Mouse (Mus musculus): ENCODE measurements around the gene Smurf2. TPM values are rescaled to one million over a fixed set of nuclear protein-coding genes. Genes with fewer than 3 reads are reported as not detected.

Smurf2 gene
- polyA plus RNA-seq, 1 experiment: 29.5 TPM

DNA sequence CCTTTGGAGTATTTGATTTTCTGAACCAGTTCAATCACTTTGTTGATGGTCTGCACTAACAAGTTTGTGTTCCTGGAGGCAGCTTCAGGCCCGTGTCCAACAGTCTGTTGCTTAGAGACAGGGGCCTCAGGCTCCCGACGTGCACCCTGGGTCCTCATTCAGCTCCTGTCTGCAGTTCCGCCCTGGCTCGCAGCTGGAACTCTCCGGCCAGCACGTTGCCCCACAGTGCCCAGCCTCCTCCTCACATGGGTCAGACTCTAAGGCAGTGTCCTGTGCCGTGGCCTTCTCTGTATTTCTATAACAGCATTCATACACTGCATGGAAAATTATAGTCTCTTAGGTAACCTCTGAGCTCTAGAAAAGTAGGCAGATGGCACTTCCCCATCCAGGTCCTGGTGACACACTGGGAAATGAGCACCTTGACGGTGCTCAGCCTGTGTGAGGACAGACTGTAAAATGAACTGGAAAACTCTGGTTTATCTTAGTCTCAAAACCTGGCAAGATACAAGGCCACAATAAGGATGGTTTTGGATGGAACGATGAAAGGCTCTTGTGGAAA, 118.4 kb downstream of the Smurf2 start:
- TF ChIP-seq CTCF (IDR thresholded peaks at IDR 0.05; ENCODE audit: borderline replicate concordance, extremely low read depth, insufficient read depth, insufficient read length): no peak
- no peak for TF ChIP-seq POLR2A (IDR thresholded peaks at IDR 0.05; ENCODE audit: borderline replicate concordance, extremely low read depth, insufficient read depth, insufficient read length, poor library complexity, severe bottlenecking)
- DNase-seq (ENCODE audit: low read depth): no peak

DNA sequence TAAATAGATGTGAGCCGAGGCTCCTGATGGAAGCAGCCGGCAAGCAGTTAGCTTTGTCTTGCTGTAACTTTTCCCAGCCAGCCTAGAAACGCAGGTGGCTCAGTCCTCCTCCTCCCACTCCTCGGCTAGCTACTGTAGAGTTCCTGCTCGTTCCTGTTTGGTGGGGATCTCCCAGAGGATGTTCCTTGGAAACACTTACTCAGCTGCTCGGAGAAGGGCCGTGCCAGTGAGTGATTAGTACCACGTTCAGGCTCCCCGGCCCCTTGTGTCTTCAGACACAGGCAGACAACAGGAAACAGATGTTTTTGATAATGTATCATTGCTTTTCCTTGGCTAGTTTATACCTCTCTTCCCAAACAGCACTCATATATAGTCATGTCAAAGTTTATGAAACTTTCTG, 124.8 kb downstream of the Smurf2 start:
- DNase-seq (ENCODE audit: low read depth): no peak
- TF ChIP-seq CTCF (IDR thresholded peaks at IDR 0.05; ENCODE audit: borderline replicate concordance, extremely low read depth, insufficient read depth, insufficient read length) (no peak), POLR2A (IDR thresholded peaks at IDR 0.05; ENCODE audit: borderline replicate concordance, extremely low read depth, insufficient read depth, insufficient read length, poor library complexity, severe bottlenecking) (no peak)

DNA sequence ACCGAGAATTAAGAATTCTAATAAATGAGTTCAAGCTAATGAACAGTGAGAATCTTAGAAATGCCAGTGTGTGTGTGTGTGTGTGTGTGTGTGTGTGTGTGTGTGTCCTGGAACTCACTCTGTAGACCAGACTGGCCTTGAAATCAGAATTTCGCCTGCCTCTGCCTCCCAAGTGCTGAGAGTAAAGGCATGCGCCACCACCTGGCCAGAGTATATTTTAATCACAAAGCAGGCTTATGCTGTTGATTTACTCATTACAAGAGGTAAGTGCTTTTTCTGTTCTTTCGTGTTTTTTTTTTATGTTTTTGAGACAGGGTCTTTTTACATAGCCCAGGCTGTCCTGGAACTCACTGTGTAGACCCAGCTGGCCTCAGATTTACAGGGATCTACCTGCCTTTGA, 126.7 kb downstream of the Smurf2 start:
- peak; percentile 5; the same call in 1 of the 2 replicates for TF ChIP-seq CTCF (IDR thresholded peaks at IDR 0.05; ENCODE audit: borderline replicate concordance, extremely low read depth, insufficient read depth, insufficient read length)
- no peak for TF ChIP-seq POLR2A (IDR thresholded peaks at IDR 0.05; ENCODE audit: borderline replicate concordance, extremely low read depth, insufficient read depth, insufficient read length, poor library complexity, severe bottlenecking)
- DNase-seq (ENCODE audit: low read depth): no peak

DNA sequence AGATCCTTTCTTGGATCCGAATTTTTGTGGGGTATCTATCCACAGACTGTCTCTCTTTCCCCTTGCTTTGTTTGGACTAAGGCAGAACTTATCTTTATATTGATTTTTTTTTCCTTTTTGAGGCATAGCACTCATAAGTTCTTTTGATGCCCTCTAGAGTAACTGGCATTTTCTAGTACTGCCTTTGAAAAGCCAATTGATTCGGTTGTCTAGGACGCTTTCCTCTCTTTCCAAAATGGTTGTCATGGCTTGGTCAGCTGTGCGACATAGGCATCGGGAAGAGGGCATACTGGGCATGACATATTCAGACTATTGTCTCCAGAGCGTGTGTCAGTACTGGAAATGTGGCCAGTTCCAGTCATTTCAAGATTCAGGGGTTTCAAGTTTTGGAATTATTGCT, 130.9 kb downstream of the Smurf2 start:
- DNase-seq (ENCODE audit: low read depth): peak; percentile 63
- TF ChIP-seq POLR2A (IDR thresholded peaks at IDR 0.05; ENCODE audit: borderline replicate concordance, extremely low read depth, insufficient read depth, insufficient read length, poor library complexity, severe bottlenecking) (no peak), CTCF (IDR thresholded peaks at IDR 0.05; ENCODE audit: borderline replicate concordance, extremely low read depth, insufficient read depth, insufficient read length) (no peak)

DNA sequence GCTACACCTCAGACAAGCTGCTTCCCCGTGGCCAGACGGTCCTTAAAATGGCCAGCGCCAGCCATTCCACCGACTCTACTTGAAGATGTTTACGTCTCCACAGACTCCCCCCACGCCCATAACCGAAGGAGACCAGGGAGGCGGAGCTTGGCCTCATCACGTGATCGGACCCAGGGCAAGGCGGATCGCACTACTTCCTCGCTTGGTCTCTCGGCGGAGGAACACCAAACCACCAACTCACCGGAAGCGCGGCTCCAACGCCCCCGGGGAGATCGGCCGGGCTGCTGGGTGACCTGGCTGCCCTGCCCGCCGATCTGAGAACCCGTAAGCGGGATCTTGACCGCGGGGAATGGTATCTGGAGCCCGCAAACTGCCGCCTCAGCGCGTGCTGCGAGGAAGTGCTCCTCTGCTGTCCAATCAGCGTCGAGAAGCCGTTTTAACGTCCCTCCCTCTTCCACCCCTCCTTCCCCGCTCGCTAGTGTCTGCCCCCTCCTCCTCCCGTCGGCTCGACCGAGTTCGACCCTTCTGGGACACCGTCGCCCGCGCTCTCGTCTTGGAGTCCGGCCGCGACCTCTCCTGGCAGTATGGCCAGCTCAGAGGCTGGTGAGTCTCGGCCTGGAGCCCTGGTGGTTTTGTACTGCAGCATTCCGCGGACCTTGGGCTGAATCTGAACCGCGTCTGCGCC, 131.6 kb downstream of the Smurf2 start, which contains the start of the genes Ddx5 and Cep95:
Gene Ddx5 (minus strand): TSS at position 411 of the 685 bp plus-strand sequence.
Gene Cep95 (plus strand): TSS at position 478 of the 685 bp plus-strand sequence.
- no peak for TF ChIP-seq CTCF (IDR thresholded peaks at IDR 0.05; ENCODE audit: borderline replicate concordance, extremely low read depth, insufficient read depth, insufficient read length)
- TF ChIP-seq POLR2A (IDR thresholded peaks at IDR 0.05; ENCODE audit: borderline replicate concordance, extremely low read depth, insufficient read depth, insufficient read length, poor library complexity, severe bottlenecking): peak; percentile 36; the same call in 1 of the 2 replicates

DNA sequence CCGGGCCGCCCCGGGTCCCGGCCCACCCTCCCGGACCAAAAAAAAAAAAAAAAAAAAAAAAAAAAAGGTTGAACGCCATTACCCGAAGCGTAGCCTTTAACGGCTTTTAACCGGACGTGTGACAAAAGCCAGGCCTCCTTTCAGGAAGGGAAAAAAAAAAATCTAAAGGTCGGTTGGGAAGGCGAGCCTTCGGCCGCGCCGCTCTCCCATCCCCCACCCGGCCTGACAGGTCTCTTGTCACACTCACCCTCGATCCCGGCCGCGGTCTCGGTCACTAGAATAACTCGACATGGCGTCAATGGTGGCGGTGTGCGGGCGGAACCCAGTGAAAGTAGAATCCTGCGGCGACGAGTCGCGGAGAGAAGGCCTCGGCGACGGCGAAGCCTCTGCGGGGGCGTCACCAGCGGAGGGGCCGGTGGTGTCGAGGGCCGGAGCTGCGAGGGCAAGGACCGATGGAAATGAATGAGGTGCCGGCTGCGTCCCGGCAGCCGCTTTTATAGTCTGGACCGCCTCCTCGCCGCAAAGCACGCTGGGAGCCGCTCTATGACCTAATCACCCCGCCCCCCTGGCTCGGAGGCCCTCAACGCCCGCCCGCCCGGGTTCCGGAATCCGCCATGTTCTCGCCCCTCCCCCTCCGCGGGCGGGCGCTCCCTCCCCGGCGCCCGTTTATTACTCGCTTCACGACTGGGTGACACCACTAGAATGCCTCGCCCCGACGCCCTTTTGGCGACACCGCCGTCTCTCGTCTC, 132.3 kb downstream of the Smurf2 start:
- peak; percentile 98 for DNase-seq (ENCODE audit: low read depth)
- TF ChIP-seq POLR2A (IDR thresholded peaks at IDR 0.05; ENCODE audit: borderline replicate concordance, extremely low read depth, insufficient read depth, insufficient read length, poor library complexity, severe bottlenecking) (peak; percentile 99), CTCF (IDR thresholded peaks at IDR 0.05; ENCODE audit: borderline replicate concordance, extremely low read depth, insufficient read depth, insufficient read length) (no peak)

More for the DNA sequence above, 131.6 kb downstream of the Smurf2 start, which contains the start of the genes Ddx5 and Cep95:
- DNase-seq (ENCODE audit: low read depth): peak; percentile 99

DNA sequence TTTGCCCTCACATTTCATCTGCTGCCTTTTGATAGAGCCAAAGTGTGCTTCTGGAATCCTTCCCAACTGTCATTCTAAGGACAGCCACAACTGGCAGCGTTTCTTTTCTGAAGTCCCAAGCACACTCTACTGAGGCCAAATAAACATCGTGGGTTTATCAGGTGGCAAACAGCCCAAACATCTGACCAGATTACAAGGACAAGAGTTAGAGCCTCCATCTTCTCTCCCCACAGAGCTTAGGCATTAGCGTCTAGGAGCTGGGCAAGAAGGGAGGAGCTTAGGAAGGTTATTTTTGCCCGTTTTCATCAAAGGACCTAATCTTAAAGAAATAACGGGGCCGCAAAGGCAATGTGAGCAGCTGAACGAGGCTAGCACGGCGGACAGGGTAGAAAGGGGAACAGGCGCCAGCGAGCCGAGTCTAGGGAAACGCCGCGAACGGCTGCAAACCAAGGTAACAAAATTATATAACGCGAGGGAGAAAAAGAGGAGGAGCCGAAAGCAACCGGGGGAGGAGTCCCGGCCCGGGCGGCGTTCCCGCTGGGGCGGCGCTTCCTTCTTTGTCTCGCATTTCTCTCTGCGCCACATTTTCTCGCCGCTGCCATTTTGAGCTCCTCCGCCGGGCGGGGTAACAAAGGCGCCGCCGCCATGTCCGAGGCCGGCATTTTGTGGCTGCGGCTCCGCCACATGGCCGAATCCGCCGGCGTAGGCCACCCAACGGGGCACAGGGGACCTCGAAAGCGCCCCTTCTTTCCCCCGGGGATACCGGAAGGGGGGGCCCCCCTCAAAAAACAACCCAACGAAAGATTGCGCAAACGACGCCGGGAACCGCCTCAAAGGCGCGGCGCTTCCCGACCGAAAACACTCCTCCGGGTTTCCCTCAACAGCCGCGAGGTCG, 133.1 kb downstream of the Smurf2 start:
- TF ChIP-seq CTCF (IDR thresholded peaks at IDR 0.05; ENCODE audit: borderline replicate concordance, extremely low read depth, insufficient read depth, insufficient read length): no peak
- peak; percentile 23; the same call in 1 of the 2 replicates for TF ChIP-seq POLR2A (IDR thresholded peaks at IDR 0.05; ENCODE audit: borderline replicate concordance, extremely low read depth, insufficient read depth, insufficient read length, poor library complexity, severe bottlenecking)
- peak; percentile 92 for DNase-seq (ENCODE audit: low read depth)

DNA sequence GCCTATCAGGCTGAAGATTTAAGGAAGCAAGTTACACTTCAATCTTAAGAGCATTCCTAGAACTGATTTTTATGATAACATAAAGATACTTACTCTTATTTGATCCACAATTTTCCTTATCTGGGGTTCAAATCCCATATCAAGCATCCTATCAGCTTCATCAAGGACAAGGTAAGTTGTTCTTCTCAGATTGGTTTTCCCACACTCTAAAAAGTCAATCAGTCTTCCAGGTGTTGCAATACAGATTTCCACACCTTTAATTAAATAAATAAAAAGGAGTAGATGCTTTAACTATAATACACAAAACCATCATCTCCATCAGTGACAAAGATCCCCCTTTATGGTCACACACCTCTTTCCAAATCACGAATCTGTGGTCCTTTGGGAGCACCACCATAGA, 135.5 kb downstream of the Smurf2 start:
- TF ChIP-seq CTCF (IDR thresholded peaks at IDR 0.05; ENCODE audit: borderline replicate concordance, extremely low read depth, insufficient read depth, insufficient read length) (no peak), POLR2A (IDR thresholded peaks at IDR 0.05; ENCODE audit: borderline replicate concordance, extremely low read depth, insufficient read depth, insufficient read length, poor library complexity, severe bottlenecking) (no peak)

DNA sequence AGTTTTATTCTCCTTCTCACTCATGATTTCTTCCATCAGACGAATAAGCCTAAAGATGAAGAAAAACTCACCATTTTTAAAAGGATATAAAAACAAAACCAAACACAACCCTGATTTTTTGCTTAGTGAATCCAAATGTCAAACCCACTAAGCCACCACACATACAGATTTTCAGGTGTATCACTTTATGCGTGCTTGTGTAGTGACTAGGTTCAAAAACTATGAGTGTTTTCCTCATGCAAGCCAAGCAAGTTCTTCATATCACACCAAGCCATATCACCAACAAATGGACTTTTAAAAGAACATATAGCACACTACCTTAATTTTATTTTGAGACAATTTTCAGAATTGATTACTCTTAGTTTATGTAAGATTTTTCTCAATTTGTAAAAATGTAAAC, 136.0 kb downstream of the Smurf2 start:
- no peak for DNase-seq (ENCODE audit: low read depth)
- TF ChIP-seq CTCF (IDR thresholded peaks at IDR 0.05; ENCODE audit: borderline replicate concordance, extremely low read depth, insufficient read depth, insufficient read length) (no peak), POLR2A (IDR thresholded peaks at IDR 0.05; ENCODE audit: borderline replicate concordance, extremely low read depth, insufficient read depth, insufficient read length, poor library complexity, severe bottlenecking) (no peak)

More for the DNA sequence above, 135.5 kb downstream of the Smurf2 start:
- DNase-seq (ENCODE audit: low read depth): no peak

All from brain, embryonic 14.5 days (tissue).